Mouse (Mus musculus) T-helper 17 cell (primary cell): ENCODE measurements around the gene Lmo2.

ENCODE experiments used
- in situ Hi-C, 2 experiments: fragments of 300-600 bp; cut with MboI, MseI; formaldehyde crosslinking; loops; 1 replicate in 1 of 2; 2 replicates in 1 of 2; pipeline ENCODE4 v1.15.1; 2025; ENCODE audit warnings: high pct_unique_total_duplicates in 2 of 2

Gene Lmo2

GRCm38 (mm10) chr2:103957649-103958546 lies at the start of gene Lmo2:
Gene Lmo2, plus strand, starts transcription at chr2:103957986.
- in situ Hi-C loops = no loop called here

GRCm38 (mm10) chr2:103910601-103911000 lies 47.2 kb upstream of the Lmo2 start:
- in situ Hi-C loops = no loop called here

- in situ Hi-C loops = no loop called here
These were observed 45.1 kb upstream of the Lmo2 start for GRCm38 (mm10) chr2:103912481-103913251.

- in situ Hi-C loops = no loop called here
These were observed 44.5 kb upstream of the Lmo2 start for GRCm38 (mm10) chr2:103913252-103913650.

GRCm38 (mm10) chr2:103916069-103916468 lies 41.7 kb upstream of the Lmo2 start:
- in situ Hi-C loops = no loop called here

- in situ Hi-C loops = no loop called here
These were observed 40.4 kb upstream of the Lmo2 start for GRCm38 (mm10) chr2:103917375-103917774.

- in situ Hi-C loops = no loop called here
These were observed 39.4 kb upstream of the Lmo2 start for GRCm38 (mm10) chr2:103918375-103918774.

GRCm38 (mm10) chr2:103919488-103919887 lies 38.3 kb upstream of the Lmo2 start:
- in situ Hi-C loops = no loop called here

- in situ Hi-C loops = no loop called here
These were observed 31.1 kb upstream of the Lmo2 start for GRCm38 (mm10) chr2:103926586-103927113.

- in situ Hi-C loops = no loop called here
These were observed 30.1 kb upstream of the Lmo2 start for GRCm38 (mm10) chr2:103927610-103928145.

GRCm38 (mm10) chr2:103930306-103931019 lies 27.3 kb upstream of the Lmo2 start:
- in situ Hi-C loops = no loop called here

- in situ Hi-C loops = no loop called here
These were observed 26.3 kb upstream of the Lmo2 start for GRCm38 (mm10) chr2:103931511-103931911.

GRCm38 (mm10) chr2:103932025-103932424 lies 25.8 kb upstream of the Lmo2 start:
- in situ Hi-C loops = no loop called here

- in situ Hi-C loops = no loop called here
These were observed 25.3 kb upstream of the Lmo2 start for GRCm38 (mm10) chr2:103932480-103932879.

GRCm38 (mm10) chr2:103934270-103934669 lies 23.5 kb upstream of the Lmo2 start:
- in situ Hi-C loops = no loop called here

GRCm38 (mm10) chr2:103934670-103935069 lies 23.1 kb upstream of the Lmo2 start:
- in situ Hi-C loops = no loop called here

- in situ Hi-C loops = no loop called here
These were observed 21.9 kb upstream of the Lmo2 start for GRCm38 (mm10) chr2:103935691-103936435.

GRCm38 (mm10) chr2:103936666-103937065 lies 21.1 kb upstream of the Lmo2 start:
- in situ Hi-C loops = no loop called here

- in situ Hi-C loops = no loop called here
These were observed 20.1 kb upstream of the Lmo2 start for GRCm38 (mm10) chr2:103937670-103938069.

- in situ Hi-C loops = no loop called here
These were observed 19.2 kb upstream of the Lmo2 start for GRCm38 (mm10) chr2:103938573-103938972.

- in situ Hi-C loops = no loop called here
These were observed 18.8 kb upstream of the Lmo2 start for GRCm38 (mm10) chr2:103939003-103939402.
